Mouse (Mus musculus): Measurements from ENCODE around the gene Tnnt3.

DNA sequence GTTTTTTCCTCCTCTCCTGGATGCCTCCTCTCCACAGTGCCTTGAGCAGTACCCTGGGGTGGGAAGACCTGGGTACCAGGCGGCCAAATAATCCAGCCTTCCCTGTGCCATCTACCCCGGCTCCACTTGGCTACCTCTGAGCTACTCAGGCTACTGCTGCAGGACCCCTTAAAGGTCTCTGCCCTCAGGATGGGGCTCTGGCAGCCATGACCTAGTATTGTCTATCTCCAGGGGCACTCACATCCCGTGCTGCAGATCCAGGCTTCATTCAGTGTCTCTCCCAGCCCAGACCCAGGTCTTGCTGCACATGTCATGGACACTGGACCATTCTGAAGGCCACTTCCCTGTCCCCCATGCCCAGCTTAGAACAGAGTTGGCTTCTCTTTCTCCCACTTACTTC lies 18.8 kb upstream of the Tnnt3 start:
- no peak for TF ChIP-seq POLR2A (IDR thresholded peaks at IDR 0.05; ENCODE audit: extremely low read depth, insufficient read depth, low read length)
- no peak for TF ChIP-seq CTCF (IDR thresholded peaks at IDR 0.05; ENCODE audit: extremely low read depth, insufficient read depth, low read length)

Data from cortical plate, adult 2 months (tissue).